Mouse (Mus musculus): ENCODE measurements around the gene Wap.

DNA sequence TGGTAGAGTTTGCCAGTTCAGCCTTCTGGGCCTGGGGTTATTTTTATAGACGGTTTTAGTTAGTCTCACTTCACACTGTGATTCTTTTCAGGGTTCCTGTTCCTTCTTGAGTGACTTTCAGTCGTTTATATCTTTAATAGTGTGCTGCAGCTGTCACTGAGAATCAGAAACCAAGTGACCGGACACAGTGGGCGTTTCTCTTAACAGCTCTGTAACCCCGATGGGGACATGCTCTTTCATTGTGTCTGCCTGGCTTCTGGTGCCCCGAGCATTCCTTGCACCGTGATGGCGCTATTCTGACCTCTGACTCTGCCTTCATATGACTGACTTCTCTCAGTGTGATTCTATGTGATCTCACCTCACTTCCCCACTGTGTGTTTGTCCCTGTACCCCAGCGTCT, 30.6 kb upstream of the Wap start:
- TF ChIP-seq CTCF (IDR thresholded peaks at IDR 0.05; ENCODE audit: low read depth, low read length), result no peak
- no peak for TF ChIP-seq POLR2A (IDR thresholded peaks at IDR 0.05; ENCODE audit: borderline replicate concordance, low read depth, low read length)
